Mouse (Mus musculus) kidney, embryonic 14.5 days (tissue): ENCODE results near the gene Kndc1. TPM values are rescaled to one million over a fixed set of nuclear protein-coding genes. Genes with fewer than 3 reads are reported as not detected.

Experiments used
- ATAC-seq: fragments of 200-750 bp; cut with Nextera tagmentation; 2 replicates; pipeline ENCODE4 v1.8.0; 2017; ENCODE audit warnings: moderate number of reproducible peaks, mild to moderate bottlenecking, moderate TSS enrichment, moderate library complexity; ENCODE audit not compliant: low FRiP score, low TSS enrichment
- H3K27ac ChIP-seq: fragments of 300-500 bp; sonication (generic); 2 replicates; pipeline ENCODE4 v1.5.1; 2014; ENCODE audit warnings: low read depth, mild to moderate bottlenecking, low read length, moderate library complexity, mixed read lengths
- H3K27me3 ChIP-seq: fragments of 300-500 bp; sonication (generic); 2 replicates; pipeline ENCODE4 v1.6.1; 2014; ENCODE audit warnings: mild to moderate bottlenecking, low read length; ENCODE audit not compliant: control insufficient read depth, insufficient read depth
- H3K36me3 ChIP-seq: fragments of 300-500 bp; sonication (generic); 2 replicates; pipeline ENCODE4 v1.6.1; 2014; ENCODE audit warnings: low read length, mixed read lengths; ENCODE audit not compliant: control insufficient read depth, insufficient read depth
- H3K4me1 ChIP-seq: fragments of 300-500 bp; sonication (generic); 2 replicates; pipeline ENCODE4 v1.6.1; 2014; ENCODE audit warnings: low read length, mixed read lengths; ENCODE audit not compliant: control insufficient read depth, insufficient read depth
- H3K4me2 ChIP-seq: fragments of 300-500 bp; sonication (generic); replicated peaks from 2 replicates; pipeline ENCODE4 v1.6.1; 2014; ENCODE audit warnings: low read depth, mild to moderate bottlenecking, low read length
- H3K4me3 ChIP-seq: fragments of 300-500 bp; sonication (generic); 2 replicates; pipeline ENCODE4 v1.5.1; 2014; ENCODE audit warnings: mild to moderate bottlenecking, low read length
- H3K9ac ChIP-seq: fragments of 300-500 bp; sonication (generic); 2 replicates; pipeline ENCODE4 v1.6.1; 2014; ENCODE audit warnings: low read depth, mild to moderate bottlenecking, low read length, moderate library complexity
- H3K9me3 ChIP-seq: fragments of 300-500 bp; sonication (generic); 2 replicates; pipeline ENCODE4 v1.6.1; 2016; ENCODE audit warnings: low read length; ENCODE audit not compliant: control insufficient read depth
- WGBS: fragments of 180-500 bp; shearing (Covaris S2); extraction: QIAGEN DNeasy Blood & Tissue Kit; methylation state at CpG from one replicate; pipeline ENCODE4 v1.1.7; 2014; 5-methylcytosine and 5-hydroxymethylcytosine counted together
- polyA plus RNA-seq: library from polyadenylated mRNA; unstranded; fragments of >200 nt; fragmentation: Nextera tagmentation; extraction: Ambion mirVana; gene quantifications from 2 replicates; pipeline ENCODE4 v1.2.1, GENCODE M21; 2014

Gene Kndc1
- polyA plus RNA-seq, 1 experiment from 2014 or later, result 0.18 TPM

DNA sequence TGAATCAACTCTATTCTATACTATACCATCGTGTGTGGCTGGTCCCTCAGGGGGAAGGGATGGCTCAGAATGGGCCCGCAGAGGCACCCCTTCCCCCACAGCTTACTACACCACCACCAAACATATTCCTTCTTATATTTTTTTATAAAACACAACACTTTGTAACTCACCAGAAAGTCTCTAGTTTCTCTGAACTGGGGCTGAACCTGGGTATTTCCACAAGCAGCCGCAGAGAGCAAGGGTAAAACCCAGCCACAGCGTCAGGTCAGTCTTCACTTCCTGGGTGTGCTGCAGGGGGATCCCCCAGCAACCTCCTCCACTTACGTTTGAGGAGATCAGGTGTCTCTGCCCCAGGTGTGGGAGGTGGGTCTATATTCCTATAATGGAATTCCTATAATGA, 73.9 kb downstream of the Kndc1 start:
- WGBS, result 49% methylated on average over 5 of the region's 5 CpGs
- no peaks in the 10 kb centered on the region for H3K36me3 ChIP-seq
- H3K27me3 ChIP-seq, result no peaks in the 10 kb centered on the region
- H3K27ac ChIP-seq, result no peak overlapping the region
- no peaks in the 10 kb centered on the region for H3K9me3 ChIP-seq
- no peaks in the 10 kb centered on the region for H3K4me1 ChIP-seq
- no peak overlapping the region for H3K9ac ChIP-seq
- H3K4me2 ChIP-seq, result no peak overlapping the region
- no peak for ATAC-seq
- no peak overlapping the region for H3K4me3 ChIP-seq

- 0 out of 2 replicates have a peak, but pooled peaks have one; percentile 36 for ATAC-seq
- H3K27ac ChIP-seq, result no peak overlapping the region
Observed at GRCm38 (mm10) chr7:139969348-139970130, 75.0 kb downstream of the Kndc1 start.

DNA sequence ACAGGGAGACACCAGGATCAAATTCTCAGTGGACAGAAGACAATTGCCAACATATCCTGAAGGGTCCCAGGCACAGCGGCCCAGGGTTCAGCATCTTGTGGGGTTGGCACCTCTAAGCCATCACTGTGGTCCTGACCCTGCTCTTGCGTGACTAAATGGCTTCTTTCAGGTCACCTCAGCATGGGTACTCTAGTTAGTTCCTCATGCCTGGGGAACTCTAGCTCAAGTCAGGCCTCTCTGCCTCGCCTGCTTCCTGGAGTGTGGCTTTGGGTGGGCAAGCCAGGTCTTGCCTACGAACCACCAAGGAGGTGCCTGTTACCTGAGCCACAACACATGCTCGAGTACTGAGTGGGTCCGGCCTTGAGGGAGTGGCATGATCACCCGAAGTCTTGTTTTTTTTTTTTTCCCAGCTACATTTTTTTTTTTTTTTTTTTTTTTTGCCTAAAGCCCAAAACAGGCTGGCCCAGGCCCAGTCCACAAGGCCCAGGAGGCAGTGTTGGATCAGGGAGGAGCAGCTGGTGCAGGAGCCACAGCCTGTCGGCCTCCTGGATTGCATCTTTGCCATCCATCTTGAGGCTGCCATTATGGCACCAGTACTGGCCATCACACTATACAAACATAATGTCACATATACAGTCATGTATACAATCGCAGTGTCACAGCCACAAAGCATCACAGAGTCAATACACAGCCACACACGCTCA, 75.9 kb downstream of the Kndc1 start:
- no peak for ATAC-seq
- Histone ChIP-seq H3K4me1 (no peaks in the 10 kb centered on the region), H3K27ac (no peak overlapping the region), H3K9ac (no peak overlapping the region), H3K4me3 (no peak overlapping the region), H3K4me2 (no peak overlapping the region), H3K9me3 (no peaks in the 10 kb centered on the region), H3K36me3 (no peaks in the 10 kb centered on the region), H3K27me3 (no peaks in the 10 kb centered on the region)
- WGBS, result 84% methylated on average over 10 of the region's 10 CpGs

More at GRCm38 (mm10) chr7:139969348-139970130, 75.0 kb downstream of the Kndc1 start:
- Histone ChIP-seq H3K27me3 (no peaks in the 10 kb centered on the region), H3K4me1 (no peaks in the 10 kb centered on the region), H3K36me3 (no peaks in the 10 kb centered on the region), H3K9ac (no peak overlapping the region), H3K4me3 (no peak overlapping the region), H3K9me3 (no peaks in the 10 kb centered on the region), H3K4me2 (no peak overlapping the region)
- 48% methylated on average over 9 of the region's 10 CpGs for WGBS

- Histone ChIP-seq H3K9ac (no peak overlapping the region), H3K9me3 (no peaks in the 10 kb centered on the region), H3K36me3 (no peaks in the 10 kb centered on the region), H3K4me3 (no peak overlapping the region), H3K27ac (no peak overlapping the region), H3K4me2 (no peak overlapping the region), H3K4me1 (no peaks in the 10 kb centered on the region), H3K27me3 (no peaks in the 10 kb centered on the region)
- no peak for ATAC-seq
- 82% methylated on average over 5 of the region's 5 CpGs for WGBS
Observed at GRCm38 (mm10) chr7:139970979-139971378, 76.5 kb downstream of the Kndc1 start.

GRCm38 (mm10) chr7:139971436-139971835, 76.9 kb downstream of the Kndc1 start:
- 70% methylated on average over 6 of the region's 6 CpGs for WGBS
- Histone ChIP-seq H3K36me3 (no peaks in the 10 kb centered on the region), H3K4me2 (no peak overlapping the region), H3K27ac (no peak overlapping the region), H3K9ac (no peak overlapping the region), H3K4me1 (no peaks in the 10 kb centered on the region), H3K4me3 (no peak overlapping the region), H3K9me3 (no peaks in the 10 kb centered on the region), H3K27me3 (no peaks in the 10 kb centered on the region)
- no peak for ATAC-seq

DNA sequence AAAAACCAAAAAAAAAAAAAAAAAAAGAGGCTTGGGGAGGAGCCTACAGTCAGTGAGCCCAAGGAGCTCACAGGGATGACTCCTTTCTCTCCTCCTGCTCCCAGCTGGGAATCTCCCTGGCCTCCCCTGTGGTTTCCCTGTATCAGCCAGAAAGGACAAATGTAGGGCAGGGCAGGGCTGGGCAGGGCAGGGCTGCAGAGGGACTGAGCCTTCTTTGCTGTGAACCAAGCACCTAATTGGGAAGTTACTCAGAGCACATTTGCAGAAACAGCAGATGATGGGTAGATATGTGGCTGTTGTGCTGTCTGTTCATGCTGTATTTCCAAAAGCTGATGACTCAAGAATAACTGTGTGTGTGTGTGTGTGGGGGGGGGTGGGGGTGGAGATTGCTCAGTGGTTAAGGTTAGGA, 78.4 kb downstream of the Kndc1 start:
- Histone ChIP-seq H3K9me3 (no peaks in the 10 kb centered on the region), H3K27ac (no peak overlapping the region), H3K27me3 (no peaks in the 10 kb centered on the region), H3K4me3 (no peak overlapping the region), H3K4me2 (no peak overlapping the region), H3K36me3 (no peaks in the 10 kb centered on the region), H3K9ac (no peak overlapping the region), H3K4me1 (no peaks in the 10 kb centered on the region)
- ATAC-seq, result no peak

DNA sequence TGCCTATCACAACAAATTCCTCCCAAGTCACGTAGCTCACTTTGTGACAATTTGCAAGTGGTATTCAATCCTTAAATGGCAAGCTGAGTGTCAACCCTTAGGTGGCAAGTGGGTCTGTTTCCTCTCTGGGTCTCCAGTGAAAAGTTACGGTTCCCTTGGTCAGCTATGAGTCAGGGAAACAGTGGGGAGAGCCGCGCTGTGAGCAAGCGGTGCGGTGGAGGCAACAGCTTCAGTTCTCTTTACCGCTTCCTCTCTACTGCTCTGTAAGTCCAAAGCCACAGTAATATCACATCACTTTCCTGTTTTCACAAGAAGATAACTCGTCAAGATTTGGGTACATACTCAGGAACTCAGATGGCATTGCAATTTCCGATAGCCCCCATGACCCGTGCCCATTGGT, 79.8 kb downstream of the Kndc1 start:
- ATAC-seq, result no peak
- no peaks in the 10 kb centered on the region for H3K36me3 ChIP-seq
- H3K27me3 ChIP-seq, result no peaks in the 10 kb centered on the region
- 0 out of 2 replicates have a peak, but pooled peaks cover 4% of the 10 kb centered on the region for H3K4me1 ChIP-seq
- H3K4me2 ChIP-seq, result no peak overlapping the region
- H3K4me3 ChIP-seq, result no peak overlapping the region
- H3K27ac ChIP-seq, result no peak overlapping the region
- no peak overlapping the region for H3K9ac ChIP-seq
- WGBS, result 87% methylated on average over 10 of the region's 10 CpGs
- H3K9me3 ChIP-seq, result no peaks in the 10 kb centered on the region

DNA sequence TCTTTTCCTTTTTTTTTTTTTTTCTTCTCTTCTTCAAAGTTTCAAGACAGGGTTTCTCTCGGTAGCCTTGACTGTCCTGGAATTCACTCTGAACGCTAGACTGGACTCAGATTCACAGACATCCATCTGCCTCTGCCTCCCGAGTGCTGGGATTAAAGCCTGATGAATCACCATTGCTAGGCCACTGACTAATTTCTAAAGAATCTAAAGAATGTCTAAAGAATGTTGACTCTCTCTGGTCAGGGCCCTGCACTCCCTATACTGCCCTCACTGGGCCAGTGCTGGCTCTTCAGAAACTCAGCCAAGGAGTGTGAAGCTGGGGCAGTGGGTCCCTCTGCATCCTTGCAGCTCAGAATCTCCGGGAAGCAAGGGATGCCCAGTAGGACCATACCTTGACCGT, 81.0 kb downstream of the Kndc1 start:
- Histone ChIP-seq H3K9ac (no peak overlapping the region), H3K36me3 (no peaks in the 10 kb centered on the region), H3K27ac (no peak overlapping the region), H3K9me3 (no peaks in the 10 kb centered on the region), H3K4me2 (no peak overlapping the region), H3K27me3 (no peaks in the 10 kb centered on the region), H3K4me1 (0 out of 2 replicates have a peak, but pooled peaks cover 4% of the 10 kb centered on the region), H3K4me3 (no peak overlapping the region)
- no peak for ATAC-seq
- WGBS, result 63% methylated on average over 5 of the region's 5 CpGs

DNA sequence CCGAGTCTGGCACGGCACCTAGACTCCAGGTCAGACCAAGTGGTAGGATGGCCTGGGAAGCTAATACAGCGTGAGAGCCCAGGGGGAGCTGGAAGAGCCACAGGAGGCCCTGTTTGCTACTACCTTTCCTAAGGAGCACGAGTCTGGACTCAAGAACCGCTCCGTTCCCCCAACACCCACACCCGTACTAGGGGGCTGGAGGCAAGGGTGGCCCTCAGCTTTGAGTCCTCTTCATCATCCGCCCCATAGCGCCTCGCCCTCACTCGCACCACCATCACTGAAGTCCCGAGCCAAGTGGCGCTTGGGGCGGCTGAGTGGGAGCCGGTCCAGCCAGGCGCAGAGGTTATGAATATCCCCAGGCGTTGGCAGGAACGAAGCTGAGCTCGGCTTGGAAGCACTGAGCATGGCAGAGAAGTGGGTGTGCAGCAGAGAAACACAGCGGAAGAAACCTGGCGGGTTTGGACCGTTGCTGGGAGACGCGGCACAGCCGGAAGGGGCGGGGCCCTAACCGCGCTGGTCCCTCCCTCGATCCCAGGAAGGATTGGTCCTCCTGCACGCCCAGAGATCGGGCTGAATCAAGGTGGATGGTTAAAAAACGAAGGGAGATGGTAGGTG, 83.9 kb downstream of the Kndc1 start, which contains the start of gene 6430531B16Rik:
6430531B16Rik (minus strand) TSS at position 478 of the 615 bp plus-strand sequence.
- peak within 1 kb of the TSS; percentile 53 for H3K4me3 ChIP-seq
- H3K9ac ChIP-seq, result peak within 1 kb of the TSS; percentile 48; the same call in 1 of the 2 replicates
- H3K27ac ChIP-seq, result no peak within 1 kb of the TSS
- no peaks in the 10 kb centered on the region for H3K9me3 ChIP-seq
- WGBS, result 4% methylated on average over 32 of the region's 32 CpGs
- peak within 1 kb of the TSS; percentile 76 for H3K4me2 ChIP-seq
- peak; percentile 94 for ATAC-seq
- H3K36me3 ChIP-seq, result no peaks in the 10 kb centered on the region
- 0 out of 2 replicates have a peak, but pooled peaks cover 4% of the 10 kb centered on the region for H3K4me1 ChIP-seq
- no peaks in the 10 kb centered on the region for H3K27me3 ChIP-seq
